Mouse (Mus musculus) limb, embryonic 12.5 days (tissue): ENCODE data around the gene Heatr3. TPM values are rescaled to one million over a fixed set of nuclear protein-coding genes. Genes with fewer than 3 reads are reported as not detected.
"Not testable (repeated sequence)": the region's sequence is repeated elsewhere in the genome, so short reads cannot be mapped to it uniquely, and the experiment has no call there.

ENCODE experiments used
- ATAC-seq: fragments of 200-750 bp; cut with Nextera tagmentation; 2 replicates; pipeline ENCODE4 v1.8.0; 2017; ENCODE audit warnings: low read depth, moderate TSS enrichment; ENCODE audit not compliant: insufficient number of reproducible peaks, insufficient read depth, low FRiP score, low TSS enrichment
- H3K27ac ChIP-seq: fragments of 300-500 bp; sonication (generic); 2 replicates; pipeline ENCODE4 v1.5.1; 2016; ENCODE audit warnings: mild to moderate bottlenecking, moderate library complexity
- H3K27me3 ChIP-seq: fragments of 300-500 bp; sonication (generic); 2 replicates; pipeline ENCODE4 v1.6.1; 2016; ENCODE audit warnings: mild to moderate bottlenecking, moderate library complexity
- H3K36me3 ChIP-seq: fragments of 300-500 bp; sonication (generic); 2 replicates; pipeline ENCODE4 v1.6.1; 2016; ENCODE audit warnings: mild to moderate bottlenecking, moderate library complexity
- H3K4me1 ChIP-seq: fragments of 300-500 bp; sonication (generic); replicated peaks from 2 replicates; pipeline ENCODE4 v1.6.1; 2016
- H3K4me2 ChIP-seq: fragments of 300-500 bp; sonication (generic); 2 replicates; pipeline ENCODE4 v1.6.1; 2016; ENCODE audit warnings: mild to moderate bottlenecking, moderate library complexity
- H3K4me3 ChIP-seq: fragments of 300-500 bp; sonication (generic); replicated peaks from 2 replicates; pipeline ENCODE4 v1.5.1; 2016; ENCODE audit warnings: mild to moderate bottlenecking
- H3K9ac ChIP-seq: fragments of 300-500 bp; sonication (generic); replicated peaks from 2 replicates; pipeline ENCODE4 v1.6.1; 2016; ENCODE audit warnings: mild to moderate bottlenecking, moderate library complexity
- H3K9me3 ChIP-seq: fragments of 300-500 bp; sonication (generic); 2 replicates; pipeline ENCODE4 v1.6.1; 2016; ENCODE audit warnings: mild to moderate bottlenecking, moderate library complexity
- WGBS: fragments of 180-500 bp; shearing (Covaris S2); methylation state at CpG from one replicate; pipeline ENCODE4 v1.1.7; 2016; 5-methylcytosine and 5-hydroxymethylcytosine counted together
- polyA plus RNA-seq: library from polyadenylated mRNA; unstranded; fragments of >200 nt; fragmentation: Nextera tagmentation; extraction: Ambion mirVana; gene quantifications from 2 replicates; pipeline ENCODE4 v1.2.1, GENCODE M21; 2016

Heatr3 gene
- polyA plus RNA-seq, 1 experiment from 2014 or later = 56.2 TPM

- no peak overlapping the region for H3K4me3 ChIP-seq
- H3K9me3 ChIP-seq = no peaks in the 10 kb centered on the region
- no peak overlapping the region for H3K4me2 ChIP-seq
- H3K27me3 ChIP-seq = no peaks in the 10 kb centered on the region
- H3K36me3 ChIP-seq = no peaks in the 10 kb centered on the region
- no peak overlapping the region for H3K27ac ChIP-seq
- no peak overlapping the region for H3K9ac ChIP-seq
- ATAC-seq = no peak
- H3K4me1 ChIP-seq = no peaks in the 10 kb centered on the region
- WGBS = 84% methylated on average over 6 of the region's 6 CpGs
Measured at GRCm38 (mm10) chr8:88185716-88186115, 48.1 kb downstream of the Heatr3 start.

- Histone ChIP-seq H3K9me3 (no peaks in the 10 kb centered on the region), H3K27ac (no peak overlapping the region), H3K27me3 (no peaks in the 10 kb centered on the region), H3K9ac (no peak overlapping the region), H3K4me1 (peaks cover 22% of the 10 kb centered on the region), H3K4me2 (no peak overlapping the region), H3K4me3 (no peak overlapping the region), H3K36me3 (no peaks in the 10 kb centered on the region)
- 50% methylated on average over 3 of the region's 3 CpGs for WGBS
- no peak for ATAC-seq
Measured at GRCm38 (mm10) chr8:88197328-88197727, 59.7 kb downstream of the Heatr3 start.

- H3K27ac ChIP-seq = peak overlapping the region; percentile 96
- peak overlapping the region; percentile 82 for H3K9ac ChIP-seq
- WGBS = 2% methylated on average over 10 of the region's 10 CpGs
- no peak for ATAC-seq
- 0 out of 2 replicates have a peak, but pooled peaks cover under 1% of the 10 kb centered on the region for H3K36me3 ChIP-seq
- peak overlapping the region; percentile 77 for H3K4me3 ChIP-seq
- H3K4me1 ChIP-seq = peaks cover 27% of the 10 kb centered on the region
- H3K4me2 ChIP-seq = peak overlapping the region; percentile 97
- H3K9me3 ChIP-seq = no peaks in the 10 kb centered on the region
- H3K27me3 ChIP-seq = no peaks in the 10 kb centered on the region
Measured at GRCm38 (mm10) chr8:88198551-88198944, 60.9 kb downstream of the Heatr3 start.

- Histone ChIP-seq H3K9ac (peak within 1 kb of the TSS; percentile 82), H3K36me3 (0 out of 2 replicates have a peak, but pooled peaks cover 6% of the 10 kb centered on the region), H3K9me3 (no peaks in the 10 kb centered on the region), H3K27me3 (no peaks in the 10 kb centered on the region), H3K4me1 (peaks cover 27% of the 10 kb centered on the region), H3K27ac (peak within 1 kb of the TSS; percentile 96), H3K4me3 (peak within 1 kb of the TSS; percentile 77), H3K4me2 (peak within 1 kb of the TSS; percentile 97)
- peak; percentile 88 for ATAC-seq
- WGBS = under 1% methylated on average over 72 of the region's 97 CpGs
Measured at GRCm38 (mm10) chr8:88198945-88199571, 61.4 kb downstream of the Heatr3 start, which contains the start of gene Tent4b. Tent4b (plus strand) TSS chr8:88199213.

GRCm38 (mm10) chr8:88199700-88200601 lies 62.3 kb downstream of the Heatr3 start:
- peaks cover 15% of the 10 kb centered on the region; the same call in 1 of the 2 replicates for H3K36me3 ChIP-seq
- no peaks in the 10 kb centered on the region for H3K9me3 ChIP-seq
- H3K4me2 ChIP-seq = peak overlapping the region; percentile 97
- peak overlapping the region; percentile 96 for H3K27ac ChIP-seq
- H3K4me3 ChIP-seq = peak overlapping the region; percentile 77
- peak overlapping the region; percentile 82 for H3K9ac ChIP-seq
- H3K4me1 ChIP-seq = peaks cover 27% of the 10 kb centered on the region
- under 1% methylated on average over 106 of the region's 117 CpGs for WGBS
- H3K27me3 ChIP-seq = no peaks in the 10 kb centered on the region
- peak; percentile 33; the same call in 1 of the 2 replicates for ATAC-seq

- H3K4me2 ChIP-seq = peak overlapping the region; percentile 97
- no peak for ATAC-seq
- no peaks in the 10 kb centered on the region for H3K27me3 ChIP-seq
- whole genome bisulfite sequencing = 25% methylated on average over 10 of the region's 10 CpGs
- no peaks in the 10 kb centered on the region for H3K9me3 ChIP-seq
- H3K4me3 ChIP-seq = peak overlapping the region; percentile 77
- peak overlapping the region; percentile 82; the same call in 1 of the 2 replicates for H3K9ac ChIP-seq
- H3K36me3 ChIP-seq = peaks cover 23% of the 10 kb centered on the region
- H3K27ac ChIP-seq = no peak overlapping the region
- peaks cover 27% of the 10 kb centered on the region for H3K4me1 ChIP-seq
Measured at GRCm38 (mm10) chr8:88200724-88201495, 63.3 kb downstream of the Heatr3 start.

- WGBS = 44% methylated on average over 3 of the region's 3 CpGs
- no peak overlapping the region for H3K27ac ChIP-seq
- H3K4me1 ChIP-seq = peaks cover 27% of the 10 kb centered on the region
- H3K9me3 ChIP-seq = no peaks in the 10 kb centered on the region
- no peaks in the 10 kb centered on the region for H3K27me3 ChIP-seq
- H3K9ac ChIP-seq = no peak overlapping the region
- no peak for ATAC-seq
- H3K4me3 ChIP-seq = peak overlapping the region; percentile 77
- peaks cover 26% of the 10 kb centered on the region for H3K36me3 ChIP-seq
- peak overlapping the region; percentile 97 for H3K4me2 ChIP-seq
Measured at GRCm38 (mm10) chr8:88201641-88202040, 64.0 kb downstream of the Heatr3 start.

- Histone ChIP-seq H3K27me3 (no peaks in the 10 kb centered on the region), H3K4me1 (peaks cover 19% of the 10 kb centered on the region), H3K9ac (no peak overlapping the region), H3K36me3 (peaks cover 31% of the 10 kb centered on the region), H3K4me3 (no peak overlapping the region), H3K27ac (no peak overlapping the region), H3K9me3 (no peaks in the 10 kb centered on the region), H3K4me2 (no peak overlapping the region)
- WGBS = 92% methylated on average over 9 of the region's 9 CpGs
- ATAC-seq = no peak
Measured at GRCm38 (mm10) chr8:88206016-88206415, 68.4 kb downstream of the Heatr3 start.

GRCm38 (mm10) chr8:88207121-88207821 lies 69.6 kb downstream of the Heatr3 start:
- Histone ChIP-seq H3K4me1 (peaks cover 6% of the 10 kb centered on the region; the same call in 1 of the 2 replicates), H3K4me2 (no peak overlapping the region), H3K27ac (no peak overlapping the region), H3K9me3 (no peaks in the 10 kb centered on the region), H3K36me3 (peaks cover 31% of the 10 kb centered on the region), H3K9ac (no peak overlapping the region), H3K27me3 (no peaks in the 10 kb centered on the region), H3K4me3 (no peak overlapping the region)
- WGBS = 91% methylated on average over 7 of the region's 7 CpGs
- no peak for ATAC-seq

GRCm38 (mm10) chr8:88209930-88210827 lies 72.5 kb downstream of the Heatr3 start:
- not testable (repeated sequence) for H3K9me3 ChIP-seq, H3K4me3 ChIP-seq, H3K9ac ChIP-seq, ATAC-seq, H3K4me1 ChIP-seq, H3K4me2 ChIP-seq, H3K27me3 ChIP-seq, H3K27ac ChIP-seq
- 89% methylated on average over 6 of the region's 6 CpGs for WGBS
- peaks cover 15% of the 10 kb centered on the region for H3K36me3 ChIP-seq
